Mouse (Mus musculus): ENCODE results near the gene Igfbp5. TPM values are rescaled to one million over a fixed set of nuclear protein-coding genes. Genes with fewer than 3 reads are reported as not detected.
A peak's percentile ranks its signal among the peaks of the same experiment; 100 is the strongest.

Igfbp5 gene
- total and polyA plus RNA-seq, 2 experiments from 2014 or later, result 47.4 to 127 TPM

DNA sequence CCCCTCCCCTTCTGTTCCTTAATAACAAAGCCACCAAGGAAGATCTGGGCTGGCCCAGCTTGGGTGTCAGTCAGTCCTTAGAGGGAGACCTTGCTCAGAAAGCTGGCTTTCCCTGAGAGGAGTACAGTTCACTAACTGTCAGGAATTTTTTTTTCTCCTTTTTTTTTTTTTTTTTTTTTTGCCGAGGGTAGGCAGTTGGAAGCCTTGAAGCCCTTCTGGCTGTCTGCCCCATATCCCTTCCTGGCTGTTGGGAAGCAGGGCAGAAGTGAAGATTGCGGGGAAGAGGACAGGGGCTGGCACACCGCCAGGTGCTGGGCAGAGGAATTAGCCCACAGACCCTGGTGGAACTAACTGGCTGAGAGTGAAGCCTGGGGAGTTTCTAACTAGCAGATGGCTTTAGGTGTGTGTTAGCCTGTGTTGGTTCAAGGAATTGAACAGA is 42.0 kb downstream of the Igfbp5 start:
- Histone ChIP-seq H3K9me3 (ENCODE audit: low read length) (no peaks in the 10 kb centered on the region), H3K27me3 (ENCODE audit: insufficient read depth, low read length) (no peaks in the 10 kb centered on the region), H3K36me3 (ENCODE audit: insufficient read depth, low read length) (no peaks in the 10 kb centered on the region), H3K27ac (ENCODE audit: low read depth, low read length) (no peak overlapping the region), H3K4me1 (ENCODE audit: insufficient read depth, low read length) (peaks cover 5% of the 10 kb centered on the region; the same call in 1 of the 2 replicates), H3K4me3 (ENCODE audit: low read depth, low read length) (no peak overlapping the region), H3K9ac (replicated peaks; ENCODE audit: low read length, poor library complexity, severe bottlenecking) (no peak overlapping the region), H3K4me2 (ENCODE audit: low read depth, low read length, poor library complexity, severe bottlenecking) (no peak overlapping the region)
- whole genome bisulfite sequencing, result 51% methylated on average over 3 of the region's 3 CpGs
- ATAC-seq (ENCODE audit: low FRiP score) (no peak), DNase-seq (ENCODE audit: low spot score) (peak; percentile 89)
- no peak for TF ChIP-seq CTCF (IDR thresholded peaks at IDR 0.05)

DNA sequence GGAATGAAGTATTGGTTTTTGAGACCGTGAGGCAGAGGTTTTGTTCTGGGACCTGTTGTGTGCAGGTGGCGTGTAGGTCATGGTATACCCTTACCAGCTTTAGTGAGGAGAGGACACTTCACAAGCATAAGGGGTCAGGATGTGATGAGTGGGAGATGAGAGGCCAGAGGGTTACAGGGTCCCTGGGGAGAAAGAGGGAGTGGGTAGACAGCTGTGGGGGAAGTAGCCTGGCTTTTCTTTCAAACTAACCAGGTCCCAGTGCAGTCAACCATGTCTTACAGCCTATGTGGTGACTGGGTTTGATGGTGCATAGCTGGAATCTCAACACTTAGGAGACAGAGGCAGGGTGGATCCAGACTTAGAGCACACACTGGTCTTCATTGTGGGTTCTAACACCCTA is 44.2 kb downstream of the Igfbp5 start:
- Histone ChIP-seq H3K4me1 (ENCODE audit: insufficient read depth, low read length) (peaks cover 12% of the 10 kb centered on the region; the same call in 1 of the 2 replicates), H3K4me3 (ENCODE audit: low read depth, low read length) (no peak overlapping the region), H3K9me3 (ENCODE audit: low read length) (no peaks in the 10 kb centered on the region), H3K9ac (replicated peaks; ENCODE audit: low read length, poor library complexity, severe bottlenecking) (no peak overlapping the region), H3K27me3 (ENCODE audit: insufficient read depth, low read length) (no peaks in the 10 kb centered on the region), H3K4me2 (ENCODE audit: low read depth, low read length, poor library complexity, severe bottlenecking) (no peak overlapping the region), H3K27ac (ENCODE audit: low read depth, low read length) (no peak overlapping the region), H3K36me3 (ENCODE audit: insufficient read depth, low read length) (no peaks in the 10 kb centered on the region)
- WGBS, result 95% methylated on average over 2 of the region's 2 CpGs
- TF ChIP-seq CTCF (IDR thresholded peaks at IDR 0.05), result no peak
- ATAC-seq (ENCODE audit: low FRiP score) (no peak), DNase-seq (ENCODE audit: low spot score) (no peak)

DNA sequence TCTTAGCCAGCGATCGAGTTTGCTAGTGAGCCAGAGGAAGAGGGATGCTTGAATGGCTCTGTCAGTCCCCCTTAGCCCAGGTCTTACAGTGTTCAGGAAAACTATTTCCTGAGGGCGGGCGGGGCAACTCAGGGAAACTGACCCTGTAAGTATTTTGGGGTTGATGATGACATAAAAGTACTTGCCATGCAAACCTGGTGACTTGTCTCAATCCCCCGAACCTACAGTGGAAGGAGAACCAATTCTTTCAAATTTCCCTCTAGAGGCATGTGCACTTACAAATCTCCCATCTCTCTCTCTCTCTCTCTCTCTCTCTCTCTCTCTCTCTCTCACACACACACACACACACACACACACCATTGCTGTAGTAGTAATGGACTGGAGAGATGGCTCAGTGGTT is 45.8 kb downstream of the Igfbp5 start:
- 95% methylated on average over 5 of the region's 5 CpGs for WGBS
- ATAC-seq (ENCODE audit: low FRiP score), result no peak
- H3K4me1 ChIP-seq (ENCODE audit: insufficient read depth, low read length), result peaks cover 12% of the 10 kb centered on the region; the same call in 1 of the 2 replicates

DNA sequence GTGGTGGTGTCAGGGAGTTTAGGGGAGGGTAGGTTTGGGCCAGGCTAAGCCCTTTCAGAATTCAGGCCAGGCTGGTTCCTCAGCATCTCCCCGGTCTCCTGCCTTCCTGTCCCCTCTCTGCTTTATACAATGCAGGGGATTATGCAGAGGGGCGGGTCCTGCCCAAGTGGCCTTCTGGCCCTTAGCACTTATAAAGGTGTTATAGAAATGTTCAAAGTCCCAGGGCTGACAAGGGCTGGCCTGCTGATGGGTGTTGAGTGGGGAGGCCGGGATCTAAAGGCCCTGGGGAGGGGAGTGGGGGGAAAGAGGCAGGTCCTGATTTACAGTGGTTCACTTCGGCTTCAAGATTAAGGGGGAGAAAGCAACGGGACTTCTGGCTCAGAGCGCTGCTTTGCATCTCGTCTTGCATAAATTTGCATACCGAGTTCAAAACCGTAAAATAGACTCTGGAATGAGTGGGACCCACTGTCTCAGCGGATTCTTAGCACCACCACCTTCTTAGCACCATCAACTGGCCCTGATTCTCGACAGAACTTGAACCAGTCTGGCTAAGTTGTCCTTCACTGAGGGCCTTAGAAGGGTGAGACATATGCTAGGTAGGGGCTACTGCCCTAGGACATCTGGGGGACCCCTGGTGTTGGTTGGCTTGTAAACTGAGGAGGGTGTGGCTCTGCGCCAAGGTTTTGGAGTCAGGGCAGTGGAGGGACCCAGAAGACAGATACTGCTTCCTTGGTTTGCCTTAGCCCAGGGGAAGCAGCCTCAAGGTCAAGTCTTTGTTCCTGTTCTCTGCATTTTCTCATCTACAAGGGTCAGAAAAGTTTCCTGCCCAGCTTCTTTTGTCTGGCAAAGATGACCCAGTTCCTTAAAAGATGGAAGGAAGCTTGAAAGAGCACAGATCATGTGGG is 47.0 kb downstream of the Igfbp5 start:
- Histone ChIP-seq H3K27ac (ENCODE audit: low read depth, low read length) (peak overlapping the region; percentile 4; the same call in 1 of the 2 replicates), H3K4me2 (ENCODE audit: low read depth, low read length, poor library complexity, severe bottlenecking) (peak overlapping the region; percentile 96), H3K9ac (replicated peaks; ENCODE audit: low read length, poor library complexity, severe bottlenecking) (peak overlapping the region; percentile 74; the same call in 1 of the 2 replicates), H3K4me3 (ENCODE audit: low read depth, low read length) (0 out of 2 replicates have a peak overlapping the region, but pooled peaks have one; percentile 72), H3K9me3 (ENCODE audit: low read length) (no peaks in the 10 kb centered on the region), H3K4me1 (ENCODE audit: insufficient read depth, low read length) (peaks cover 12% of the 10 kb centered on the region; the same call in 1 of the 2 replicates), H3K27me3 (ENCODE audit: insufficient read depth, low read length) (no peaks in the 10 kb centered on the region), H3K36me3 (ENCODE audit: insufficient read depth, low read length) (no peaks in the 10 kb centered on the region)
- no peak for TF ChIP-seq CTCF (IDR thresholded peaks at IDR 0.05)
- ATAC-seq (ENCODE audit: low FRiP score), result no peak
- no peak for DNase-seq (ENCODE audit: low spot score)
- WGBS, result 14% methylated on average over 12 of the region's 12 CpGs

More for the DNA sequence above, 45.8 kb downstream of the Igfbp5 start:
- no peak for DNase-seq (ENCODE audit: low spot score)
- H3K9ac ChIP-seq (replicated peaks; ENCODE audit: low read length, poor library complexity, severe bottlenecking), result no peak overlapping the region
- no peak overlapping the region for H3K27ac ChIP-seq (ENCODE audit: low read depth, low read length)
- TF ChIP-seq CTCF (IDR thresholded peaks at IDR 0.05), result no peak
- no peaks in the 10 kb centered on the region for H3K36me3 ChIP-seq (ENCODE audit: insufficient read depth, low read length)
- H3K27me3 ChIP-seq (ENCODE audit: insufficient read depth, low read length), result no peaks in the 10 kb centered on the region
- H3K4me2 ChIP-seq (ENCODE audit: low read depth, low read length, poor library complexity, severe bottlenecking), result no peak overlapping the region
- H3K4me3 ChIP-seq (ENCODE audit: low read depth, low read length), result no peak overlapping the region
- no peaks in the 10 kb centered on the region for H3K9me3 ChIP-seq (ENCODE audit: low read length)

DNA sequence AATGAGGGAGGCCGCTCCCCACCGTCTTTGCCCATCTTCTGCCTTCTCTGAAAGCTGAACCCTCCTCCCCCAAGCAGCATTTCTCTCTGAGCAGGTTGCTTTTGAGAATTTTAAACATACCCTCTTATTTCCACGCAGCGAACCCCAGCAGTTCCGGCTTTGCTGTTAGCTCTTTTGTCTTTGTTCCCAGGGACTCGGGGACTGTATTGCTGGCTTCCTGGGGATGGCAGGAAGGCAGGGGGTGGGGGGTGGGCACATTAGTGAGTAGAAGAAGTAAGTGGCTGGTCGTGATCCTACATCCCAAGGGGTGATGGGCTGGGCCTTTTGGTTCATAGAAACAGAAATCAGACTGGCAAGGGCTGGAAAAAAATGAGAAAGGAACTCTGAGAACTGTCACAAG is 47.8 kb downstream of the Igfbp5 start:
- ATAC-seq (ENCODE audit: low FRiP score), result no peak
- DNase-seq (ENCODE audit: low spot score), result no peak

DNA sequence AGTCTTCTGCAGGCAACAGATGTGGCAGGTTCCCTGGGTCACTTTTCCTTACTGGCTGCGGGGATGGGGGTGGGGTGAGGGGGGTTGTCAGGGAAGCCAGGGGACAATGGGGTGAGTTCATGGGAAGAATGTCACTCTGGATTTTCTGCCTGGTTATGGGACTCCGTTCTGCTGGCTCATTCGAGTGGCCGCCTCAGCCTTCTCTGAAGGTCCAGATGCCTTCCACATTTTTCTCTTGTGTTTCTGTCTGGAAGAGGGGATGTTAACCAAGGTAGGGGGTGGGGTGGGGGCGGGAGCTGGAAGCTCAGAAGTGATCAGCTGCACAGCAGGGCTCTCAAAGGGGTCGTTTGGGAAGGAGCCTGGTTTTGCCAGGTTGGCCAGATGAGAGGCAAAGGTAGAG is 48.2 kb downstream of the Igfbp5 start:
- DNase-seq (ENCODE audit: low spot score), result no peak
- no peaks in the 10 kb centered on the region for H3K9me3 ChIP-seq (ENCODE audit: low read length)
- H3K9ac ChIP-seq (replicated peaks; ENCODE audit: low read length, poor library complexity, severe bottlenecking), result peak overlapping the region; percentile 74
- peaks cover 12% of the 10 kb centered on the region; the same call in 1 of the 2 replicates for H3K4me1 ChIP-seq (ENCODE audit: insufficient read depth, low read length)
- TF ChIP-seq CTCF (IDR thresholded peaks at IDR 0.05), result no peak
- ATAC-seq (ENCODE audit: low FRiP score), result no peak
- H3K36me3 ChIP-seq (ENCODE audit: insufficient read depth, low read length), result no peaks in the 10 kb centered on the region
- peak overlapping the region; percentile 72 for H3K4me3 ChIP-seq (ENCODE audit: low read depth, low read length)
- no peaks in the 10 kb centered on the region for H3K27me3 ChIP-seq (ENCODE audit: insufficient read depth, low read length)
- peak overlapping the region; percentile 59; the same call in 1 of the 2 replicates for H3K27ac ChIP-seq (ENCODE audit: low read depth, low read length)
- 4% methylated on average over 6 of the region's 6 CpGs for WGBS
- peak overlapping the region; percentile 96 for H3K4me2 ChIP-seq (ENCODE audit: low read depth, low read length, poor library complexity, severe bottlenecking)

More for the DNA sequence above, 47.8 kb downstream of the Igfbp5 start:
- Histone ChIP-seq H3K36me3 (ENCODE audit: insufficient read depth, low read length) (no peaks in the 10 kb centered on the region), H3K9me3 (ENCODE audit: low read length) (no peaks in the 10 kb centered on the region), H3K4me2 (ENCODE audit: low read depth, low read length, poor library complexity, severe bottlenecking) (peak overlapping the region; percentile 96), H3K4me3 (ENCODE audit: low read depth, low read length) (peak overlapping the region; percentile 72), H3K9ac (replicated peaks; ENCODE audit: low read length, poor library complexity, severe bottlenecking) (peak overlapping the region; percentile 74), H3K4me1 (ENCODE audit: insufficient read depth, low read length) (peaks cover 12% of the 10 kb centered on the region; the same call in 1 of the 2 replicates), H3K27me3 (ENCODE audit: insufficient read depth, low read length) (no peaks in the 10 kb centered on the region), H3K27ac (ENCODE audit: low read depth, low read length) (peak overlapping the region; percentile 59; the same call in 1 of the 2 replicates)
- WGBS, result 3% methylated on average over 7 of the region's 7 CpGs
- no peak for TF ChIP-seq CTCF (IDR thresholded peaks at IDR 0.05)
